Mouse (Mus musculus) embryonic facial prominence, embryonic 10.5 days (tissue): Measurements from ENCODE around the gene Zyg11a. TPM values are rescaled to one million over a fixed set of nuclear protein-coding genes. Genes with fewer than 3 reads are reported as not detected.

Source experiments
- DNase-seq: peaks from one replicate; pipeline ENCODE4 v3.0.0-alpha.2; 2017; ENCODE audit warnings: low spot score
- H3K27ac ChIP-seq: fragments of 300-500 bp; sonication (generic); replicated peaks from 2 replicates; pipeline ENCODE4 v1.5.1; 2016; ENCODE audit warnings: mild to moderate bottlenecking
- H3K27me3 ChIP-seq: fragments of 300-500 bp; sonication (generic); replicated peaks from 2 replicates; pipeline ENCODE4 v1.6.1; 2016; ENCODE audit warnings: low read depth, mild to moderate bottlenecking; ENCODE audit not compliant: poor library complexity, severe bottlenecking
- H3K36me3 ChIP-seq: fragments of 300-500 bp; sonication (generic); replicated peaks from 2 replicates; pipeline ENCODE4 v1.6.1; 2016; ENCODE audit warnings: mild to moderate bottlenecking, moderate library complexity
- H3K4me1 ChIP-seq: fragments of 300-500 bp; sonication (generic); 2 replicates; pipeline ENCODE4 v1.6.1; 2016
- H3K4me3 ChIP-seq: fragments of 300-500 bp; sonication (generic); 2 replicates; pipeline ENCODE4 v1.5.1; 2016; ENCODE audit warnings: mild to moderate bottlenecking, moderate library complexity
- H3K9me3 ChIP-seq: fragments of 300-500 bp; sonication (generic); 2 replicates; pipeline ENCODE4 v1.6.1; 2016; ENCODE audit warnings: mild to moderate bottlenecking
- WGBS: fragments of 180-500 bp; shearing (Covaris S2); methylation state at CpG from one replicate; pipeline ENCODE4 v1.1.7; 2016; 5-methylcytosine and 5-hydroxymethylcytosine counted together
- polyA plus RNA-seq: library from polyadenylated mRNA; unstranded; fragments of >200 nt; fragmentation: Nextera tagmentation; extraction: Ambion mirVana; gene quantifications from 2 replicates; pipeline ENCODE4 v1.2.1, GENCODE M21; 2016

The Zyg11a gene
- polyA plus RNA-seq: not detected in 2 replicates

DNA sequence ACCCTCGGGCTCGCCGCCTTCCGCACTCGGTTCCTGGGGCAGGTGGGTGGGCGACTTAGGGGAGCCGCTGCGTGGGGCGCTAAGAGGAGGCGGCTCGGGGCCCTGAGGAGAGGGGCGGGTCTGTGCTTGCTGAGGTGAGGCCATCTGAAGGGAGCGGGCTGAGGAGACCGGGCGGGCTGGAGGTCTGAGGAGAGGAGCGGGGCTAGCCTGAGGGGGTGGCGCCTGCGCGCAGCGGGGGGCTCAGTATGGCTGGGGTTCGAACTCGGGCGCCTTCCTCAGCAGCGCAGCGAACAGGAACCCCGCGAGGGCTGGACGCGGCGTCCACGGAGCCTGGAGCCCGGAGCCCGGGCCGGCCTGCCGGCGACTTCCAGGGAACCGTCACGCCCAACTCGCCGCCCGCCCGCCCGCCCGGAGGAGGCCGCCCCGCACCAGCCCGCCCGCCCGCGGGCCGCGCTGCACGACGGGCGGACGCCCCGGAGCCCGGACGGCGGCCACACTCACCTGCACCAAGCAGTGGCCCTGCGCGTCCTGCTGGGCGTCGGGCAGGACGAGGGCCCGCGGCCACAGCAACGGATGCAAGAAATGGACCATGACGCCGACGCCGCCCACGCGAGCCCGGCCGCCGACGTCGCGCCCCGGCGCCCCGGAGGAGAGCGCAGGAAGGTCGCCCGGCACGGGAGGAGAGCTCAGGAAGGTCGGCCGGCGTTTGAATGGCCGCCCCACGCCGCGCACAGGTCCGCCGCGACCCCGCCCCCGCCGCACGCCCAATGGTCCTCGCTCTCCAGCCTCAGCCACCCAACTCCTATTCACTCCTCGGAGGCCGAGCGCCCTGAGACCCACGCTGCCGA, at the start of gene Zyg11a:
Zyg11a (minus strand) TSS at position 717 of the 848 bp plus-strand sequence.
- H3K4me1 ChIP-seq: peaks cover 15% of the 10 kb centered on the region
- WGBS: under 1% methylated on average over 107 of the region's 107 CpGs
- peak; percentile 52 for DNase-seq
- no peaks in the 10 kb centered on the region for H3K9me3 ChIP-seq
- peak within 1 kb of the TSS; percentile 63 for H3K27ac ChIP-seq
- H3K4me3 ChIP-seq: peak within 1 kb of the TSS; percentile 60
- peaks cover 67% of the 10 kb centered on the region for H3K27me3 ChIP-seq
- H3K36me3 ChIP-seq: no peaks in the 10 kb centered on the region

DNA sequence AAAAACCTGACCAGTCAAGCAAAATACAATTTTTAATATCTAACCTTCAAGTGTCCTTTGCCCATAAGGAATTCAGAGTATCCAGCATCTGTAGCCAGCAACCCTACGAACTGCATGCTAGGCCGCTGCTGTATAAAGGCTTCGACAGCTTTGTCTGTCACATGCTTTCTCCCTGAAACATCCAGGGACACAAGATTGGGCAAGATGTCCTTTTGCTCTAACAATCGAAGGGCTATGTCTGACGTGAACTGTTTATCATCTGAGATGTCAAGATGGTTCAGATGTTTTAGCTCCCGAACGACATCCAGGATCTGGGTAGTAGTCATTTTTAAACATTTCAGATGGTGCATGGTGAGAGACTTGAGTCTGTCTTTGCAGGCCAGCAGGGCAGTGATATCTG, 47.9 kb upstream of the Zyg11a start:
- Histone ChIP-seq H3K36me3 (peaks cover 69% of the 10 kb centered on the region), H3K27ac (no peak overlapping the region), H3K27me3 (no peaks in the 10 kb centered on the region), H3K4me3 (no peak overlapping the region), H3K9me3 (no peaks in the 10 kb centered on the region), H3K4me1 (no peaks in the 10 kb centered on the region)
- WGBS: 94% methylated on average over 7 of the region's 7 CpGs
- DNase-seq: no peak

DNA sequence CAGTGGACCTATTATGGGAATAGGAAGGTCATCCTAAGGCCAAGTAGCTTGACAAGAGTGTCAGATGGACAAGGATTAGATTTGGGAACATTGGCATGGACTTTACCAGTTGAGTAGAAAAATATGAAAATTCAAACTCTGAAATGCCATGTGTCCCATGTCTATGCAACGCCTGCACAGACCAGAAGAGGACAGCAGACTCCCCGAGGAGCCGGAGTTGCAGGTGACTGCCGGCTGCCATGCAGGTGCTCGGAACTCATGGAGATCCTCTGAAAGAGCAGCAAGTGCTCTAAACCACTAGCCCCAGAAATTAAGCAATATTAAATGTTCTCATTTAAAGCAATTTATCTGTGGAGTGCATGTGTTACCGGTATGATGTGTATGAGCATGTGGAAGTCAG, 35.5 kb upstream of the Zyg11a start:
- no peak overlapping the region for H3K4me3 ChIP-seq
- no peak overlapping the region for H3K27ac ChIP-seq
- H3K27me3 ChIP-seq: no peaks in the 10 kb centered on the region
- no peak for DNase-seq
- peaks cover 95% of the 10 kb centered on the region for H3K36me3 ChIP-seq
- no peaks in the 10 kb centered on the region for H3K4me1 ChIP-seq
- 92% methylated on average over 6 of the region's 6 CpGs for WGBS
- H3K9me3 ChIP-seq: no peaks in the 10 kb centered on the region

DNA sequence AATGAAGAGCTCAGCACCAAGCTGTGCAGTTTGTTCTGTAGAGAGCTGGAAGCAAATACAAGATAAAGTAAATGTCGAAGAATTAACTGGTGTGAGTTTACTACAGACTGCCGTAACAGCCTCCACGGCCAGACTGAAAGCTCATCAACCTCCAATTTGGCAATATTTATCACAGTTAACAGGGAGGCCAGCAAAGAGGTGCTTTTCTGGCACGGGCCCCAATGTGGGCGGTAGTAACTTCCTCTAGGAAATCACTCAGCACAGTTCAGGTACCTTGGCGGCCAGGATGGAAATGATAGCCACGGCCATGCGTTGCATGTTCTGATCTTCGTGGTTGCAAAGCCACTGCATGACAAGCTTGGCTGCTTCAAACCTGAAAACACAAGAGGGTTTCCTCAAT, 32.7 kb upstream of the Zyg11a start:
- WGBS: 96% methylated on average over 9 of the region's 9 CpGs
- no peaks in the 10 kb centered on the region for H3K9me3 ChIP-seq
- H3K27me3 ChIP-seq: no peaks in the 10 kb centered on the region
- H3K4me3 ChIP-seq: no peak overlapping the region
- H3K36me3 ChIP-seq: peaks cover 77% of the 10 kb centered on the region
- H3K27ac ChIP-seq: no peak overlapping the region
- no peak for DNase-seq
- no peaks in the 10 kb centered on the region for H3K4me1 ChIP-seq

DNA sequence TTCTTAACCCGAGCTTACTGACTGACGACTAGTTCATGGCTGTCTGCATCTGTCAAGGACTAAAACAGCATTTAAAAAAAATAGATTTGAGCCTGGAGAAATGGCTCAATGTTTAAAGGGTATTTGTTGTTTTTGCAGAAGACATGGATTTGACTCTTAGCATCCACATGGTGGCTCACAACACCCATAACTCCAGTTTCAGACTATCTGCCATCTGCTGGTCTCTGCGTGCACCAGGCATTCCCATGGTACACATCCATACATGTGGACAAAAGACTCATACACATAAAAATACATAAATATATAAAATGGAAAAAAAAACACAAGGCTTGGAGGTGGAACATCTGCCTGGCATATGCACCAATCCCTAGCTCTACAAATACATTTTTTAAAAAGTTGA, 31.5 kb upstream of the Zyg11a start:
- H3K27me3 ChIP-seq: no peaks in the 10 kb centered on the region
- no peaks in the 10 kb centered on the region for H3K9me3 ChIP-seq
- no peak overlapping the region for H3K4me3 ChIP-seq
- WGBS: 90% methylated on average over 3 of the region's 3 CpGs
- no peak overlapping the region for H3K27ac ChIP-seq
- DNase-seq: no peak
- no peaks in the 10 kb centered on the region for H3K4me1 ChIP-seq
- peaks cover 77% of the 10 kb centered on the region for H3K36me3 ChIP-seq

DNA sequence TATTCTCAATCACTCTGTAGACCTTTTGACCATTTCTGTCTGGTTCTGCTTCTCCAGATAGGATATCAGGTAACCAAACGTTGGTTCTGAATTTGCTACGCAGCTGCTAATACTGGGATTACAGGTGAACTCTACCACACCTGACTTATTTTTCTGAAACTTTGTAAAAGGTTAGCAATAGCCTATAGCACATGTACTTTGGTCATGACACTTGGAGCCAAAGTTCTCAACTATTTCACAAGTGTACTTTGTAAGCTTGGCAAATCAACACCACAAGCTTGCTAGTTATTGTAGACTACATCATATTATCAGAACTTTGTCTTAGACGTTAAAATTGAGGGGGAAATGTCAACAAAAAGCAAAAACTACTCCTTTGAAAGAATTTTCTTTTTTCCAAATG, 15.8 kb upstream of the Zyg11a start:
- Histone ChIP-seq H3K27me3 (no peaks in the 10 kb centered on the region), H3K27ac (no peak overlapping the region), H3K4me3 (no peak overlapping the region), H3K36me3 (peaks cover 62% of the 10 kb centered on the region), H3K4me1 (no peaks in the 10 kb centered on the region), H3K9me3 (no peaks in the 10 kb centered on the region)
- no peak for DNase-seq
- WGBS: 85% methylated on average over 3 of the region's 3 CpGs

DNA sequence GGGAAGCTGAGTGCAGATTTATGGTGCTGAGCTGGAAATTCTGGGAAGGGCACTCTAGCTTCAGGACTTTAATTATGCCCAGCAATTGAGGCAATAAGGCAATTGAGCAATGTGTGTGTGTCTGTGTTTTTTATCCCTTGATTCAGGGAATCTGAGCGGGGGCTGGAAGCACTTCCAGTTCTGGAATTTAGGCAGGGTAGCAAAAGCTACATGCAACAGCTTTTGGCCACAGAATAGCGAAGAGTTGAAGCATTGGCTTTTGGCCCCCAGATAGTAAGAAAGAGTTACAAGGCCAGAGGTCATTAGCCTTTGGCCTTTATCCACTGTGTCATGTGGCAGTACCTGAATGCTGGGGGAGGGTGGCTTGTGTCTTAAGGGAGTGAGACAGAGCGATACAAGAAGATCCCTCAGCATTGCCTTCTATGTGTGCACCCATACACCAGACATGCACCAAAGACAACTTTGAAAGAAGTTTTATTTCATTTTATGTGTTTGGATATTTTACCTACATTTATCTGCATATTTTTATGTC, 7.6 kb upstream of the Zyg11a start:
- Histone ChIP-seq H3K27ac (no peak overlapping the region), H3K4me3 (no peak overlapping the region), H3K4me1 (peaks cover 9% of the 10 kb centered on the region), H3K36me3 (no peaks in the 10 kb centered on the region), H3K9me3 (no peaks in the 10 kb centered on the region), H3K27me3 (peaks cover 5% of the 10 kb centered on the region)
- WGBS: 43% methylated on average over 3 of the region's 3 CpGs
- no peak for DNase-seq

DNA sequence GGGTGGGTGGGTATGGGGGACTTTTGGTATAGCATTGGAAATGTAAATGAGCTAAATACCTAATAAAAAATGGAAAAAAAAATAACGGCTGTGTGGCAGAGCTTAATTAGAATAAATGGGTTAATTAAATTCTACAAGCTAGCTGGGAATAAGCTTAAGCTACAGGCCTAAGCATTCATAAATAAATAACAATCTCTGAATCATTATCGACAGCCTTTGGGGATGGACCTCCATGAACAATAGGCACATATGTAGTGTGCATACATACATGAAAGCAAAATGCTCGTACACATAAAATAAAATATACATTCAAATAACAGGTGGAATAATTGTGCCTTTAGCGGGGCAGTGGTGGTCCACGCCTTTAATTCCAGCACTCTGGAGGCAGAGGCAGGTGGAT, 4.7 kb upstream of the Zyg11a start:
- no peak for DNase-seq
- no peaks in the 10 kb centered on the region for H3K9me3 ChIP-seq
- H3K27ac ChIP-seq: no peak overlapping the region
- no peak overlapping the region for H3K4me3 ChIP-seq
- WGBS: 92% methylated on average over 5 of the region's 5 CpGs
- H3K4me1 ChIP-seq: peaks cover 18% of the 10 kb centered on the region
- peaks cover 34% of the 10 kb centered on the region for H3K27me3 ChIP-seq
- H3K36me3 ChIP-seq: no peaks in the 10 kb centered on the region

DNA sequence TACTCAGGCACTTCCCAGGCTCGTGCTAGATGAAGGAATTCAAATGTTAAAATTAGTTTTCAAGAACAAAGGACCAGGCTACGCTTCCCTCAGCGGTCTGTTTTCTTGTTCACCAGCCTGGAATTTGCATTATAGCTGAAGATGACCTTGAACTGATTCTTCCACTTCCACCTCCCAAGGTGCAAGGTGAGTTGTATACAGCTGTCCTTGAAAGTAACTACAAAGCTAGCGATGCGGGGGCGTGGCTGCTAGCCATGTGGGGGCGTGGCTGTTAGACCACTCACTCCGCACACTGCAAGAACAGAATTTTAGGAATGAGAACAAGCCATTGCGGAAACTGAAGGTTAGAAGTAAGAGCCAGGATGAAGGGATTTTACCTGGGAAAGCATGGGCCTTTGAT, 1.2 kb upstream of the Zyg11a start:
- H3K4me3 ChIP-seq: no peak overlapping the region
- H3K36me3 ChIP-seq: no peaks in the 10 kb centered on the region
- H3K27ac ChIP-seq: no peak overlapping the region
- H3K27me3 ChIP-seq: peaks cover 67% of the 10 kb centered on the region
- peaks cover 15% of the 10 kb centered on the region for H3K4me1 ChIP-seq
- 4% methylated on average over 9 of the region's 9 CpGs for WGBS
- peak; percentile 49 for DNase-seq
- H3K9me3 ChIP-seq: no peaks in the 10 kb centered on the region

DNA sequence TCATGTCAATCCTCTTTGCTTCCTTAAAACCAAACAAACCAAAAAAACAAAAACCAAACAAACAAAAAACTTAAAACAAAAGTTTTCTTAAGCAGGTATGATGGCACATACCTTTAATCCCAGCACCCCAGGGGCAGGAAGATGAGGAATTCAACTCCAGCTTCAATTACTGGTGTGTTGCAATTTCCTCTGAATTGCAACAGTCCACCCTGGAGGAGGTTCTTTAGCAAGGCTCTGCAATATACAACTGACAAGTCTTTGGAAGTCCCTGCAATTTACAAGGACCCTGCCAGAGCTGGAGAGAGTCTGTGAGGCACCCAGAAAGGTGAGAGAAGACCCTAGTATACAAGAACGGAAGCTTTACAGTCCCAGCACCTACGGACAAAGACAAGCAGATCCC, 4.8 kb downstream of the Zyg11a start:
- Histone ChIP-seq H3K4me3 (no peak overlapping the region), H3K4me1 (peaks cover 10% of the 10 kb centered on the region), H3K27ac (no peak overlapping the region), H3K36me3 (no peaks in the 10 kb centered on the region), H3K27me3 (peaks cover 38% of the 10 kb centered on the region), H3K9me3 (no peaks in the 10 kb centered on the region)
- 87% methylated on average over 2 of the region's 2 CpGs for WGBS
- no peak for DNase-seq

DNA sequence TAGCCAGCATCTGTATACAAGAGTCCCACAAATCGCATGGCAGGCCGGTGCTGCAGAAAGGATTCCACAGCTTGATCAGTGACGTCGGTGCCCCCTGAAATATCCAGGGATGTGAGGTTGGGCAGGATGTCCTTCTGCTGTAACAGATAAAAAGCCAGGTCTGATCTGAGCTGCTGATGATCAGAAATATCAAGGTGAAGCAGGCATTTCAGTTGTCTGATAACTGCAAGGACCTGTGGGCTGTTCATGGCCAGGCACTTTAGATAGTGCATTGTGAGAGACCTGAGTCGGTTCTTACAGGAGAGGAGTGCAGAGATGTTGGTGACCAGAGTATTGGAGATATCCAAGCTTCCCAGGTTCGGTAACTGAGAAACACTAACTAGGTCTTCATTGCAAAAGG, 13.2 kb downstream of the Zyg11a start:
- DNase-seq: no peak
- Histone ChIP-seq H3K4me3 (no peak overlapping the region), H3K27ac (no peak overlapping the region), H3K4me1 (no peaks in the 10 kb centered on the region), H3K36me3 (no peaks in the 10 kb centered on the region), H3K9me3 (no peaks in the 10 kb centered on the region), H3K27me3 (no peaks in the 10 kb centered on the region)
- 92% methylated on average over 6 of the region's 6 CpGs for WGBS

DNA sequence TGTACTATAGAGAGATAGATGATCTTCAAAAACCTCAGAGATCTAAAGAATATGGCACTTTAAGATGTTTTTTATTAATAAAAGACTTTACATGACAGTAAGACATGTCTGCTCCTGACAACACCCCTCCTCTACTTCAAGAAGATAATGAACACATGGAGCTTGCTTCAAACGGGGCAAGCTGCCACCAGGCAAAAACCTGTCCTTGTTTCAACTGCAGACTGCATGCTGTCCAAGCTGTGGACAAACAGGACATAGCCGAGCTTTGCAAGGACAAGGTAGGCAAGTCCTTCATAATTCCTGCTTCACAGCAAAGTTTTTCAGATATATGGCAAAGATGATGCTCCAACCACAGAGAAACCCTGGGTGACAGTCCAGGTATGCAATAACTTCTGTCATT, 18.6 kb downstream of the Zyg11a start:
- WGBS: 77% methylated on average over 2 of the region's 2 CpGs
- Histone ChIP-seq H3K27me3 (no peaks in the 10 kb centered on the region), H3K4me1 (peaks cover 6% of the 10 kb centered on the region)

DNA sequence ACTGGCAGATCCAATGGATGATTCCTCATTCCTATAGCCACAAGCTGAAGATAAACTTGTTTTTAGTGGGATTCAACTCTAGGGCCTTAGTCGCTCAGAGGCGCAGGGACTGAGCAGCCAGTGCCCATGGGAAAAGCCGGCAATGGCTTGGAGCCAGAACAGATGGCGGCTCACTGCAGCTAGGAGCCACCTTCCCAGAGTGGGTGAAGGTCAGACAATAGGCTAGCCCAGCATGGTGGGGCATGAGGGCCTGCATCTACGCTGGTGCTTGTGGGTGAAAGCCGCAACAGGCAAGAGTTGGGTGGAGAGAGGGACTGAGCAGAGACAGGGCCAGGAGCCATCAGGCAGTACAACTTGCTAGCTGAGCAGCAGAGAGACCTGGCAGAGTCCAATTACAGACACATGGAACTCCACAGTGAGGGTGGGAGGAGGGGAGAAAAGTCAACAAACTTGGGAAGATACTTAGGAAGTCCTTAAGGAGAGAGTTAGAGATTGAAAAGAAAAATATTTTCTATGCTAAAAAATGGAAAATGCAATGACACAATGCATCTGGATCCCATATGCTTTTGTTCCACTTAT, 21.5 kb downstream of the Zyg11a start:
- Histone ChIP-seq H3K27ac (peak overlapping the region; percentile 73), H3K36me3 (no peaks in the 10 kb centered on the region), H3K4me1 (peaks cover 6% of the 10 kb centered on the region), H3K9me3 (no peaks in the 10 kb centered on the region), H3K4me3 (no peak overlapping the region), H3K27me3 (no peaks in the 10 kb centered on the region)
- WGBS: 62% methylated on average over 6 of the region's 6 CpGs
- DNase-seq: peak; percentile 28

More for the DNA sequence above, 18.6 kb downstream of the Zyg11a start:
- Histone ChIP-seq H3K4me3 (no peak overlapping the region), H3K27ac (no peak overlapping the region), H3K36me3 (no peaks in the 10 kb centered on the region), H3K9me3 (no peaks in the 10 kb centered on the region)
- no peak for DNase-seq
